Mouse (Mus musculus): ENCODE results near the gene Mfap4. TPM values are rescaled to one million over a fixed set of nuclear protein-coding genes. Genes with fewer than 3 reads are reported as not detected.
A peak's percentile ranks its signal among the peaks of the same experiment; 100 is the strongest.

The Mfap4 gene
- polyA plus RNA-seq, 1 experiment from 2014 or later, result 111 TPM

DNA sequence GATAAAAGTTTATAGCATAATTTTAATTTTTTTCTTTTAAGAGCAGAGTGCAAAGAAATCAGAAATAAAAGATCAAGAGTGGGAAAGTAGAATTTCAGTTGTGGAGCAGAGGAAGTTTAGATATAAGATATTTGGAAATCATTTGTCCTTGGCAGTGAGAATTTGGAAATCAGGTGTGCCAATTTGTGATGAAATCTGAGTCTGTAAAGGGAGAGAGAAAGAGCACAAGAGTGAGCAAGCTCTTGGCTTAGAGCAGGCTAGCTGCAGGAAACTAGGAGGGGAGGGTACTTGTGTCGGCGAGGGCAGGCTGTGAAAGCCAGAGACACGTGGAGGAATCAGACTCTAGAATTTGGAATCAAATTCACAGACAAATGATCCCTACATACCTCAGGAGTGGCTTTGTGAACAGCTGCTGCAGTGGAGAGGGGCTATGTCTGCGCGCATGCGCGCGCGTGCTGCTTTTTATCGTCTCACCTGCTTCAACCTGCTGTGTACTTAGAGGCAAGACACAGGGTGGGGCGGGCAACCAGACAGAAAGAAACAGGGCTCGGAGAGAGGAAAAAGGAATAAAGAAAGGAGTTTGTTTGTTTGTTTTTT lies 8.3 kb upstream of the Mfap4 start:
- H3K4me3 ChIP-seq (ENCODE audit: low read depth, low read length), result no peak overlapping the region
- H3K36me3 ChIP-seq (ENCODE audit: control insufficient read depth, insufficient read depth, low read length), result no peaks in the 10 kb centered on the region
- WGBS, result 49% methylated on average over 12 of the region's 12 CpGs
- 0 out of 2 replicates have a peak overlapping the region, but pooled peaks have one; percentile 7 for H3K4me2 ChIP-seq (replicated peaks; ENCODE audit: low read depth, low read length)
- H3K9ac ChIP-seq (ENCODE audit: low read depth, low read length), result no peak overlapping the region
- H3K9me3 ChIP-seq (ENCODE audit: control insufficient read depth, low read length), result no peaks in the 10 kb centered on the region
- DNase-seq (ENCODE audit: low spot score) (peak; percentile 15), ATAC-seq (ENCODE audit: low FRiP score) (no peak)
- no peaks in the 10 kb centered on the region for H3K27me3 ChIP-seq (ENCODE audit: control insufficient read depth, insufficient read depth, low read length)
- peaks cover 7% of the 10 kb centered on the region; the same call in 1 of the 2 replicates for H3K4me1 ChIP-seq (replicated peaks; ENCODE audit: control insufficient read depth, insufficient read depth, low read length)
- no peak overlapping the region for H3K27ac ChIP-seq (ENCODE audit: low read depth, low read length)

DNA sequence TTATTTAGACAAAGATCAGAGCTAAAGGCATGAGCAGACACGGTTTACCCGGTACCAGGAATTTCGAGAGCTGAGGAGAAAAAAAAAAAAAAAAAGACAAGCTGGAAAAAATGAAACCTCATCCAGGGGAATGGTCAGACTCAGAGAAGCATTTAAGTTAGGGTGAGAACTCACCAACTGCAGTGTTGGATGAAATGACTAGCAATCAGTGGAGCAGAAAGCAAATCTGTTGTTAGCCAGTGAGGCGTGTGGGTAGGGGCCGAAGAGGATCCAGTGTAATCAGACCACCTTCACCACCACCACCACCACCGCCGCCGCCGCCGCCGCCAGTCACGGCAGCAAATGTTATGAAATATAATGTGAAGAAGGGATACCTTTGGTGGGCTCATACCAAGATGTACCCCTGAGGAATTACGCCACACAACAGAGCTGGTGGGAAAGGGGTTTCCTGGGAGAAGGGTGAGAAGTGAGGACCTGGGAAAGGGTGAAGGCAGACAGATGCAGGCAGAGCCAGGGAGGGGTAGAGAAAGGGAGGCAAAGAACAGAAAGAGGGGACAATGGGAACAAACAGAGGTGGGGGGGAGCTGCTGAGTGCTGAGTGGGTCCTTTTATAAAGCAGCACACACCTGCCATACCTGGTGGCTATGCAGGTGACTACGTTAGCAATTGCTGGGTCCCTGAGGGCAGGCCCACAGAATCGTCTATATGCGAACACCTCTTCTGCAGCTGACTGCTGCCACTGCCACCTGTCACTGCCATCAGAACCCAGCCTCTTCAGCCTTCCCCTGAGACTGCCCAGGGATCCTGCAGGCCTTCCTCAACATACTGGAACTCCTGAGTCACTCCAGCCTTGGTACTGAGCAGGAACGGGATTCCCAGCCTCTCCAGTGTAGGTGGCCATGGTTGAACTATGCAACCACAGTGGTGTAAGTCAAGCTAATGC lies 7.4 kb upstream of the Mfap4 start:
- H3K36me3 ChIP-seq (ENCODE audit: control insufficient read depth, insufficient read depth, low read length), result no peaks in the 10 kb centered on the region
- ATAC-seq (ENCODE audit: low FRiP score) (no peak), DNase-seq (ENCODE audit: low spot score) (no peak)
- 52% methylated on average over 17 of the region's 17 CpGs for WGBS
- no peak overlapping the region for H3K27ac ChIP-seq (ENCODE audit: low read depth, low read length)
- no peaks in the 10 kb centered on the region for H3K9me3 ChIP-seq (ENCODE audit: control insufficient read depth, low read length)
- peaks cover 7% of the 10 kb centered on the region; the same call in 1 of the 2 replicates for H3K4me1 ChIP-seq (replicated peaks; ENCODE audit: control insufficient read depth, insufficient read depth, low read length)
- no peak overlapping the region for H3K9ac ChIP-seq (ENCODE audit: low read depth, low read length)
- H3K4me3 ChIP-seq (ENCODE audit: low read depth, low read length), result no peak overlapping the region
- no peak overlapping the region for H3K4me2 ChIP-seq (replicated peaks; ENCODE audit: low read depth, low read length)
- no peaks in the 10 kb centered on the region for H3K27me3 ChIP-seq (ENCODE audit: control insufficient read depth, insufficient read depth, low read length)

DNA sequence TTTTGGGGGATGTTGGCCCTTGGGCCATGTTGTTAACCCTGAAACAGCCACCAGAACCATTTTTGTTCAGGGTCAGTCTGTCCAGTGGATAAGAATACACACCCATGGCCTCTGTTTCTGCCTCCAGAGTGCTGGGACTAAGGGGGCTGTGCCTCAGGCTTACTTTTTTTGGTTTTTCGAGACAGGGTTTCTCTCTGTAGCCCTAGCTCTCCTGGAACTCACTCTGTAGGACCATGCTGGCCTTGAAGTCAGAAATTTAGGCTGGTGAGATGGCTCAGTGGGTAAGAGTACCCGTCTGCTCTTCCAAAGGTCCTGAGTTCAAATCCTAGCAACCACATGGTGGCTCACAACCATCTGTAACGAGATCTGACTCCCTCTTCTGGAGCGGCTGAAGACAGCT lies 6.4 kb upstream of the Mfap4 start:
- H3K27ac ChIP-seq (ENCODE audit: low read depth, low read length), result no peak overlapping the region
- no peak overlapping the region for H3K9ac ChIP-seq (ENCODE audit: low read depth, low read length)
- ATAC-seq (ENCODE audit: low FRiP score) (no peak), DNase-seq (ENCODE audit: low spot score) (no peak)
- peaks cover 7% of the 10 kb centered on the region; the same call in 1 of the 2 replicates for H3K4me1 ChIP-seq (replicated peaks; ENCODE audit: control insufficient read depth, insufficient read depth, low read length)
- H3K4me2 ChIP-seq (replicated peaks; ENCODE audit: low read depth, low read length), result no peak overlapping the region
- no peak overlapping the region for H3K4me3 ChIP-seq (ENCODE audit: low read depth, low read length)
- H3K36me3 ChIP-seq (ENCODE audit: control insufficient read depth, insufficient read depth, low read length), result no peaks in the 10 kb centered on the region
- no peaks in the 10 kb centered on the region for H3K27me3 ChIP-seq (ENCODE audit: control insufficient read depth, insufficient read depth, low read length)
- WGBS, result 85% methylated on average over 4 of the region's 4 CpGs
- H3K9me3 ChIP-seq (ENCODE audit: control insufficient read depth, low read length), result no peaks in the 10 kb centered on the region

DNA sequence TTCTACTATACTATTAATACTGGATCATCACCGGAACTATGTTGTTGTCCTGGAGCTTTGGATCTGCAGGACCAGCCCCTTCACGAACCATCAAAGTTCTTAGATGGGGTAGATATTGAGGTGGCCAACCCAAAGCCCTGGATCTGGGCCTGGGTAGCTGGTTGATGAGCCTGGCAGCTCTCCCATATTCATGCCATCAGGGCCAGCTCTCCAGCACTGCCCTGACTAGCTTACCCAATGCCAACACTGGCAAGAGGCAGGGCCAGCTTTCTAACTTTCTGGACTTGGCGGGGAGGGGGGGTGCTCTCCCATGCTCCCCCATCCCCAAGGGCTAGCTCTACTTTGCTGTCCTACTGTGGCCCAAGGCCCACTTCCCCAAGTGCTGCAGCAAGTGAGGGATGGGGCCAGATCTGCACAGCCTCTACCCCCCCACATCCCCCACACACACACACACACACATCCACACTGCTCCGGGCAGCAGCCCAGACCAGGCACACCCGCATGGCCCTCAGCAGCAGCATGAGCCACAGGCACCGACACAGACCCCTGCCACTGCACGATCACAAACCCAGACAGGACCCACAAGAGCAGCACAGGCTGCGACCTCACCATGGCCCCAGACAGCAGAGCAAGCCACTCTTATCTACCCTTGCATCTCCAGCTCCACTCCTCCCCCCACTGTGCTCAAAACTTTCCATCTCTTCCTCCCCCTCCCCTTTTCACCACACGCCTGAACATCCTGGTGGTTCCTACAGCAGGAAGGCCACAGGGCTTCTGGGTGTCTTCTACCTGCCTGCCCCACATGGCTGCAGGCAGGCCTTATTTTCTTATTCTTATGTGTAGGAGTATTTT lies 3.8 kb upstream of the Mfap4 start:
- Histone ChIP-seq H3K4me1 (replicated peaks; ENCODE audit: control insufficient read depth, insufficient read depth, low read length) (peaks cover 13% of the 10 kb centered on the region; the same call in 1 of the 2 replicates), H3K9me3 (ENCODE audit: control insufficient read depth, low read length) (no peaks in the 10 kb centered on the region), H3K9ac (ENCODE audit: low read depth, low read length) (no peak overlapping the region), H3K4me3 (ENCODE audit: low read depth, low read length) (no peak overlapping the region), H3K27ac (ENCODE audit: low read depth, low read length) (no peak overlapping the region), H3K36me3 (ENCODE audit: control insufficient read depth, insufficient read depth, low read length) (no peaks in the 10 kb centered on the region), H3K4me2 (replicated peaks; ENCODE audit: low read depth, low read length) (no peak overlapping the region), H3K27me3 (ENCODE audit: control insufficient read depth, insufficient read depth, low read length) (no peaks in the 10 kb centered on the region)
- ATAC-seq (ENCODE audit: low FRiP score), result no peak
- DNase-seq (ENCODE audit: low spot score), result no peak
- 69% methylated on average over 9 of the region's 9 CpGs for WGBS

DNA sequence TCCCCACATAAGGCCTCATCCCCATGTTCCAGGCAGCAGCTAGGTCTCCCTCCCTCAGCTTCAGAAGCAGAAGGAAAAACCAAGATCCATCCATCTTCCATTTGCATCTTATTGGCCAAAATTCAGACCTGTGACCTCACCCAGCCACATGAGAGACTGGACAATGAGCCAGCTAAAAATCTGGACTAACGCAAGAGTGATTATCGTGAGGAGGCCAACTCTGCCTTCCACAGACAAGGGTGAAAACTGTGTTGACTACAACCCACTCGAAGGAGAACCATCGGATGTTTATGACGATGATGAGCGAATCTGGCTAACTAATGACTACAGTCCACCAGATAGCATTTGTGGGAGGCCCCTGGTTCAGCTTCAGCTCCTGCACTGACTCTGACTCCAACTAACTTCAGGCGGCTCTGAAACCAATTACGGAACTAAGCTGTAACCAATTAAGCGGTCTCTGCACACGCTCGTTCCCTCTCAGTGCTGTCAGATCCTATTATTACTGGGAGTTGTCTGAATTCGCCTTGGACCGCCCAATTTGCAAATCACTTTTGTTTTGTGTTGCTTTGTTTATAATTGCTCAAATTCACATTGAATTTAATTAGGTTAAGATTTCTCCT lies 1.9 kb upstream of the Mfap4 start:
- H3K4me2 ChIP-seq (replicated peaks; ENCODE audit: low read depth, low read length), result no peak overlapping the region
- H3K27me3 ChIP-seq (ENCODE audit: control insufficient read depth, insufficient read depth, low read length), result no peaks in the 10 kb centered on the region
- no peaks in the 10 kb centered on the region for H3K9me3 ChIP-seq (ENCODE audit: control insufficient read depth, low read length)
- peak overlapping the region; percentile 97; the same call in 1 of the 2 replicates for H3K27ac ChIP-seq (ENCODE audit: low read depth, low read length)
- WGBS, result 72% methylated on average over 13 of the region's 13 CpGs
- no peak overlapping the region for H3K4me3 ChIP-seq (ENCODE audit: low read depth, low read length)
- ATAC-seq (ENCODE audit: low FRiP score), result no peak
- peak; percentile 34 for DNase-seq (ENCODE audit: low spot score)
- no peaks in the 10 kb centered on the region for H3K36me3 ChIP-seq (ENCODE audit: control insufficient read depth, insufficient read depth, low read length)
- peaks cover 6% of the 10 kb centered on the region; the same call in 1 of the 2 replicates for H3K4me1 ChIP-seq (replicated peaks; ENCODE audit: control insufficient read depth, insufficient read depth, low read length)
- no peak overlapping the region for H3K9ac ChIP-seq (ENCODE audit: low read depth, low read length)

DNA sequence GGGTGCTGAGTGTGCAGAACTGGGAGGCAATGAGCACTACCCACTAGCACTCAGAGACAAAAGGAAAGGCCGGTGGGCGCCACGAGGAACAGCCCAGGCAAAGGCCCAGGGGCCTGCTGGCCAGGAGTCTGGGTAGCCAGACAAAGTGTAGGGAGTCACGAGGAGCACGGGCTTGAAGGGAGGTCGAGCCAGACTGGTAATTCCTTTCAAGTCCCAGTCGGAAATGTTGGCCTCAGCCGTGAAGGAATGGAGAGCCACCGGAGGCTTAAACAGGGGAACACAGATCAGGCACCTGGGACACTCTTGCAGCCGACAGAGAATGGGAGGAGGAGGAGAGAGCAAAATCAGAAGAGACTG lies 997 bp upstream of the Mfap4 start:
- H3K27me3 ChIP-seq (ENCODE audit: control insufficient read depth, insufficient read depth, low read length), result no peaks in the 10 kb centered on the region
- H3K4me1 ChIP-seq (replicated peaks; ENCODE audit: control insufficient read depth, insufficient read depth, low read length), result peaks cover 6% of the 10 kb centered on the region; the same call in 1 of the 2 replicates
- WGBS, result 11% methylated on average over 10 of the region's 10 CpGs
- H3K4me3 ChIP-seq (ENCODE audit: low read depth, low read length), result no peak overlapping the region
- DNase-seq (ENCODE audit: low spot score) (no peak), ATAC-seq (ENCODE audit: low FRiP score) (peak; percentile 38; the same call in 1 of the 2 replicates)
- H3K4me2 ChIP-seq (replicated peaks; ENCODE audit: low read depth, low read length), result 0 out of 2 replicates have a peak overlapping the region, but pooled peaks have one; percentile 46
- H3K27ac ChIP-seq (ENCODE audit: low read depth, low read length), result peak overlapping the region; percentile 97
- no peaks in the 10 kb centered on the region for H3K36me3 ChIP-seq (ENCODE audit: control insufficient read depth, insufficient read depth, low read length)
- no peaks in the 10 kb centered on the region for H3K9me3 ChIP-seq (ENCODE audit: control insufficient read depth, low read length)
- H3K9ac ChIP-seq (ENCODE audit: low read depth, low read length), result peak overlapping the region; percentile 63

DNA sequence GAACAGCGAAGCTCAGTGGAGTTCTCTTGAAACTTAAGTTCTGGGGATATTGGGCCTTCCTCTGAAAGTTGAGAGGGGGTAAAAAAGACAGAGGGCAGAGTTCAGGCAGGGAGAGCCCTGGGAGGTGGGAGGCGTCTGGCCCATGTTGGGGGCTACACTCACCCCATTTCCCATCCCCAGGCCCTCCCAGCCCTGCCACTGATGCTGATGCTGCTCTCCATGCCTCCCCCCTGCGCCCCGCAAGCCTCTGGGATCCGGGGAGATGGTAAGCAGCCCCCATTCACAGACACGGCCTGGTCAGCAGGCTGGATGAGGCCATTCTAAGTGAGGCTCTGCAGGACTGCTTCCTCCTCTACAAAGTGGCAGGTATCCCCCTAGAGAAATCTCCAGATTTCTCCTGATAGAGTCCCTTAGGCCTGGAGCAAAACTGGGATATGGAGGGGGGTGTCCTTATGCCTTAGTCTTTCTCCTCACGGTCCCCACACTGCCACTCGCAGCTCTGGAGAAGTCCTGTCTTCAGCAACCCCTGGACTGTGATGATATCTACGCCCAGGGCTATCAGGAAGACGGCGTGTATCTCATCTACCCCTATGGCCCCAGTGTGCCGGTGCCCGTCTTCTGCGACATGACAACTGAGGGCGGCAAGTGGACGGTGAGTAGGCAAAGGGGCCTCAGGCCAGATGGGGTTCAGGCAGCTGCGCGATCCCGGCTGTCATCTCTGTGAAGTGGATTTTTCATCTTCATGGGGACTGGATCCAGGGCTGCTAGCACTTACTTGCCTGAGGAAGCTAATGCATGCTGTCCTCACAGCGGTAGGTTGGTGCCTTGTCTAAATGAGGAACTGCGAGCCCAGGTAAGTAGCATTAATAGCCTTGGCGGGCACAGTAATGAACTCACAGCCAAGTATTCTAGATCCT lies 568 bp downstream of the Mfap4 start:
- H3K4me2 ChIP-seq (replicated peaks; ENCODE audit: low read depth, low read length), result peak overlapping the region; percentile 46
- peak overlapping the region; percentile 28 for H3K4me3 ChIP-seq (ENCODE audit: low read depth, low read length)
- H3K36me3 ChIP-seq (ENCODE audit: control insufficient read depth, insufficient read depth, low read length), result peaks cover 6% of the 10 kb centered on the region; the same call in 1 of the 2 replicates
- 0 out of 2 replicates have a peak, but pooled peaks have one; percentile 21 for ATAC-seq (ENCODE audit: low FRiP score)
- peak; percentile 22 for DNase-seq (ENCODE audit: low spot score)
- peak overlapping the region; percentile 97 for H3K27ac ChIP-seq (ENCODE audit: low read depth, low read length)
- peaks cover 6% of the 10 kb centered on the region; the same call in 1 of the 2 replicates for H3K4me1 ChIP-seq (replicated peaks; ENCODE audit: control insufficient read depth, insufficient read depth, low read length)
- no peaks in the 10 kb centered on the region for H3K9me3 ChIP-seq (ENCODE audit: control insufficient read depth, low read length)
- 52% methylated on average over 22 of the region's 22 CpGs for WGBS
- peak overlapping the region; percentile 63 for H3K9ac ChIP-seq (ENCODE audit: low read depth, low read length)
- no peaks in the 10 kb centered on the region for H3K27me3 ChIP-seq (ENCODE audit: control insufficient read depth, insufficient read depth, low read length)

Measured in hindbrain, embryonic 11.5 days (tissue).